Mouse (Mus musculus): ENCODE data around the gene Ggact. TPM values are rescaled to one million over a fixed set of nuclear protein-coding genes. Genes with fewer than 3 reads are reported as not detected.

Gene Ggact
- polyA plus RNA-seq, 1 experiment from 2014 or later, result 4.8 TPM

- no peak overlapping the region for H3K4me2 ChIP-seq (replicated peaks)
- ATAC-seq (replicated peaks), result no peak
- H3K36me3 ChIP-seq, result no peaks in the 10 kb centered on the region
- no peaks in the 10 kb centered on the region for H3K9me3 ChIP-seq
- peaks cover 7% of the 10 kb centered on the region; the same call in 1 of the 2 replicates for H3K4me1 ChIP-seq
- H3K27ac ChIP-seq (replicated peaks), result no peak overlapping the region
- no peak overlapping the region for H3K4me3 ChIP-seq
- 88% methylated on average over 1 of the region's 1 CpGs for WGBS
- H3K27me3 ChIP-seq, result no peaks in the 10 kb centered on the region
- no peak overlapping the region for H3K9ac ChIP-seq (replicated peaks)
These were observed 53.8 kb downstream of the Ggact start for GRCm38 (mm10) chr14:122859792-122860191.

- no peak overlapping the region for H3K4me3 ChIP-seq
- H3K27me3 ChIP-seq, result no peaks in the 10 kb centered on the region
- 87% methylated on average over 5 of the region's 5 CpGs for WGBS
- no peaks in the 10 kb centered on the region for H3K4me1 ChIP-seq
- H3K9ac ChIP-seq (replicated peaks), result no peak overlapping the region
- H3K36me3 ChIP-seq, result no peaks in the 10 kb centered on the region
- no peaks in the 10 kb centered on the region for H3K9me3 ChIP-seq
- ATAC-seq (replicated peaks), result no peak
- H3K27ac ChIP-seq (replicated peaks), result no peak overlapping the region
- H3K4me2 ChIP-seq (replicated peaks), result no peak overlapping the region
These were observed 61.0 kb downstream of the Ggact start for GRCm38 (mm10) chr14:122852506-122853057.

GRCm38 (mm10) chr14:122837018-122837417 is 76.5 kb downstream of the Ggact start:
- H3K27me3 ChIP-seq, result no peaks in the 10 kb centered on the region
- 63% methylated on average over 2 of the region's 2 CpGs for WGBS
- no peak overlapping the region for H3K4me2 ChIP-seq (replicated peaks)
- H3K27ac ChIP-seq (replicated peaks), result no peak overlapping the region
- H3K4me1 ChIP-seq, result peaks cover 3% of the 10 kb centered on the region; the same call in 1 of the 2 replicates
- H3K36me3 ChIP-seq, result no peaks in the 10 kb centered on the region
- no peak for ATAC-seq (replicated peaks)
- H3K4me3 ChIP-seq, result no peak overlapping the region
- H3K9ac ChIP-seq (replicated peaks), result no peak overlapping the region
- no peaks in the 10 kb centered on the region for H3K9me3 ChIP-seq

GRCm38 (mm10) chr14:122836221-122836620 is 77.3 kb downstream of the Ggact start:
- ATAC-seq (replicated peaks), result no peak
- no peaks in the 10 kb centered on the region for H3K9me3 ChIP-seq
- no peaks in the 10 kb centered on the region for H3K27me3 ChIP-seq
- H3K4me3 ChIP-seq, result no peak overlapping the region
- no peak overlapping the region for H3K4me2 ChIP-seq (replicated peaks)
- H3K9ac ChIP-seq (replicated peaks), result no peak overlapping the region
- H3K27ac ChIP-seq (replicated peaks), result no peak overlapping the region
- H3K4me1 ChIP-seq, result peaks cover 3% of the 10 kb centered on the region; the same call in 1 of the 2 replicates
- H3K36me3 ChIP-seq, result no peaks in the 10 kb centered on the region
- WGBS, result 38% methylated on average over 4 of the region's 4 CpGs

- Histone ChIP-seq H3K36me3 (no peaks in the 10 kb centered on the region), H3K4me2 (replicated peaks) (no peak overlapping the region), H3K27me3 (no peaks in the 10 kb centered on the region), H3K9me3 (no peaks in the 10 kb centered on the region), H3K9ac (replicated peaks) (no peak overlapping the region), H3K27ac (replicated peaks) (no peak overlapping the region), H3K4me3 (no peak overlapping the region), H3K4me1 (peaks cover 3% of the 10 kb centered on the region; the same call in 1 of the 2 replicates)
- 78% methylated on average over 7 of the region's 7 CpGs for WGBS
- no peak for ATAC-seq (replicated peaks)
These were observed 77.9 kb downstream of the Ggact start for GRCm38 (mm10) chr14:122835487-122836190.

- no peaks in the 10 kb centered on the region for H3K36me3 ChIP-seq
- no peak overlapping the region for H3K4me2 ChIP-seq (replicated peaks)
- H3K4me3 ChIP-seq, result no peak overlapping the region
- H3K9ac ChIP-seq (replicated peaks), result no peak overlapping the region
- H3K9me3 ChIP-seq, result no peaks in the 10 kb centered on the region
- H3K27me3 ChIP-seq, result no peaks in the 10 kb centered on the region
- no peak for ATAC-seq (replicated peaks)
- WGBS, result 94% methylated on average over 1 of the region's 1 CpGs
- H3K27ac ChIP-seq (replicated peaks), result no peak overlapping the region
- peaks cover 3% of the 10 kb centered on the region; the same call in 1 of the 2 replicates for H3K4me1 ChIP-seq
These were observed 78.8 kb downstream of the Ggact start for GRCm38 (mm10) chr14:122834753-122835152.

- Histone ChIP-seq H3K4me2 (replicated peaks) (no peak overlapping the region), H3K4me3 (no peak overlapping the region), H3K27ac (replicated peaks) (no peak overlapping the region), H3K9ac (replicated peaks) (no peak overlapping the region), H3K36me3 (no peaks in the 10 kb centered on the region), H3K4me1 (peaks cover 3% of the 10 kb centered on the region; the same call in 1 of the 2 replicates), H3K9me3 (no peaks in the 10 kb centered on the region), H3K27me3 (no peaks in the 10 kb centered on the region)
- WGBS, result 96% methylated on average over 3 of the region's 3 CpGs
- ATAC-seq (replicated peaks), result no peak
These were observed 79.9 kb downstream of the Ggact start for GRCm38 (mm10) chr14:122833666-122834065.

GRCm38 (mm10) chr14:122830433-122830832 is 83.1 kb downstream of the Ggact start:
- H3K27ac ChIP-seq (replicated peaks), result no peak overlapping the region

GRCm38 (mm10) chr14:122825464-122825863 is 88.1 kb downstream of the Ggact start:
- Histone ChIP-seq H3K9me3 (no peaks in the 10 kb centered on the region), H3K27ac (replicated peaks) (no peak overlapping the region), H3K27me3 (no peaks in the 10 kb centered on the region), H3K4me2 (replicated peaks) (no peak overlapping the region), H3K36me3 (no peaks in the 10 kb centered on the region), H3K4me3 (no peak overlapping the region), H3K9ac (replicated peaks) (no peak overlapping the region), H3K4me1 (no peaks in the 10 kb centered on the region)
- 94% methylated on average over 2 of the region's 2 CpGs for WGBS
- no peak for ATAC-seq (replicated peaks)

More at GRCm38 (mm10) chr14:122830433-122830832, 83.1 kb downstream of the Ggact start:
- Histone ChIP-seq H3K9me3 (no peaks in the 10 kb centered on the region), H3K4me3 (no peak overlapping the region), H3K4me1 (no peaks in the 10 kb centered on the region), H3K4me2 (replicated peaks) (no peak overlapping the region), H3K27me3 (no peaks in the 10 kb centered on the region), H3K9ac (replicated peaks) (no peak overlapping the region), H3K36me3 (no peaks in the 10 kb centered on the region)
- WGBS, result 94% methylated on average over 1 of the region's 1 CpGs
- no peak for ATAC-seq (replicated peaks)

GRCm38 (mm10) chr14:122823791-122824190 is 89.8 kb downstream of the Ggact start:
- no peak overlapping the region for H3K4me3 ChIP-seq
- H3K27ac ChIP-seq (replicated peaks), result no peak overlapping the region
- no peak overlapping the region for H3K4me2 ChIP-seq (replicated peaks)
- no peaks in the 10 kb centered on the region for H3K9me3 ChIP-seq
- H3K36me3 ChIP-seq, result no peaks in the 10 kb centered on the region
- no peak overlapping the region for H3K9ac ChIP-seq (replicated peaks)
- WGBS, result 75% methylated on average over 2 of the region's 2 CpGs
- no peak for ATAC-seq (replicated peaks)
- no peaks in the 10 kb centered on the region for H3K4me1 ChIP-seq
- no peaks in the 10 kb centered on the region for H3K27me3 ChIP-seq

- Histone ChIP-seq H3K36me3 (no peaks in the 10 kb centered on the region), H3K9ac (replicated peaks) (no peak overlapping the region), H3K4me2 (replicated peaks) (no peak overlapping the region), H3K4me1 (no peaks in the 10 kb centered on the region), H3K27me3 (no peaks in the 10 kb centered on the region), H3K27ac (replicated peaks) (no peak overlapping the region), H3K4me3 (no peak overlapping the region), H3K9me3 (no peaks in the 10 kb centered on the region)
- 64% methylated on average over 3 of the region's 3 CpGs for WGBS
- ATAC-seq (replicated peaks), result no peak
These were observed 92.6 kb downstream of the Ggact start for GRCm38 (mm10) chr14:122821002-122821401.

GRCm38 (mm10) chr14:122800296-122800695 is 113.3 kb downstream of the Ggact start:
- no peak for ATAC-seq (replicated peaks)
- WGBS, result 66% methylated on average over 4 of the region's 4 CpGs

More at GRCm38 (mm10) chr14:122800296-122800695, 113.3 kb downstream of the Ggact start:
- H3K4me2 ChIP-seq (replicated peaks), result no peak overlapping the region
- H3K9me3 ChIP-seq, result no peaks in the 10 kb centered on the region
- no peaks in the 10 kb centered on the region for H3K27me3 ChIP-seq
- no peaks in the 10 kb centered on the region for H3K36me3 ChIP-seq
- no peak overlapping the region for H3K4me3 ChIP-seq
- H3K9ac ChIP-seq (replicated peaks), result no peak overlapping the region
- no peak overlapping the region for H3K27ac ChIP-seq (replicated peaks)
- H3K4me1 ChIP-seq, result peaks cover 2% of the 10 kb centered on the region; the same call in 1 of the 2 replicates

Measured in forebrain, embryonic 15.5 days (tissue).